Mouse (Mus musculus): ENCODE measurements at regions not wholly inside any gene's neighbourhood (a gene's known extent, or its start where the extent isn't known, plus 50 kb on each side); places are given as distances from the start of the nearest gene placed in this dataset.
A peak's percentile ranks its signal among the peaks of the same experiment; 100 is the strongest.

- H3K9ac ChIP-seq: no peak overlapping the region
- H3K9me3 ChIP-seq: no peaks in the 10 kb centered on the region
- no peaks in the 10 kb centered on the region for H3K36me3 ChIP-seq
- no peak overlapping the region for H3K4me3 ChIP-seq (replicated peaks)
- H3K4me1 ChIP-seq (replicated peaks): no peaks in the 10 kb centered on the region
- no peak overlapping the region for H3K4me2 ChIP-seq (replicated peaks)
- WGBS: 58% methylated on average over 1 of the region's 1 CpGs
- ATAC-seq: no peak
- no peaks in the 10 kb centered on the region for H3K27me3 ChIP-seq (replicated peaks)
- no peak overlapping the region for H3K27ac ChIP-seq
Measured at GRCm38 (mm10) chr6:36004701-36005100, 383.2 kb upstream of the Chrm2 start.

- Histone ChIP-seq H3K4me1 (replicated peaks) (no peaks in the 10 kb centered on the region), H3K27ac (no peak overlapping the region), H3K4me3 (replicated peaks) (no peak overlapping the region), H3K9me3 (no peaks in the 10 kb centered on the region), H3K27me3 (replicated peaks) (no peaks in the 10 kb centered on the region), H3K9ac (no peak overlapping the region), H3K36me3 (no peaks in the 10 kb centered on the region), H3K4me2 (replicated peaks) (no peak overlapping the region)
- ATAC-seq: no peak
- WGBS: 55% methylated on average over 3 of the region's 3 CpGs
Measured at GRCm38 (mm10) chr6:36002090-36002489, 385.8 kb upstream of the Chrm2 start.

- ATAC-seq: no peak
- 53% methylated on average over 3 of the region's 3 CpGs for WGBS
Measured at GRCm38 (mm10) chr6:35988891-35989290, 399.0 kb upstream of the Chrm2 start.

GRCm38 (mm10) chr6:35940071-35940470 lies 400.4 kb upstream of the Mtpn start:
- Histone ChIP-seq H3K4me3 (replicated peaks) (no peak overlapping the region), H3K27me3 (replicated peaks) (no peaks in the 10 kb centered on the region), H3K9ac (no peak overlapping the region), H3K4me1 (replicated peaks) (no peaks in the 10 kb centered on the region), H3K4me2 (replicated peaks) (no peak overlapping the region), H3K9me3 (no peaks in the 10 kb centered on the region), H3K27ac (no peak overlapping the region), H3K36me3 (no peaks in the 10 kb centered on the region)
- 91% methylated on average over 1 of the region's 1 CpGs for WGBS
- no peak for ATAC-seq

More at GRCm38 (mm10) chr6:35988891-35989290, 399.0 kb upstream of the Chrm2 start:
- H3K27ac ChIP-seq: no peak overlapping the region
- no peak overlapping the region for H3K4me2 ChIP-seq (replicated peaks)
- no peaks in the 10 kb centered on the region for H3K36me3 ChIP-seq
- no peaks in the 10 kb centered on the region for H3K4me1 ChIP-seq (replicated peaks)
- H3K9ac ChIP-seq: no peak overlapping the region
- H3K27me3 ChIP-seq (replicated peaks): no peaks in the 10 kb centered on the region
- H3K4me3 ChIP-seq (replicated peaks): no peak overlapping the region
- H3K9me3 ChIP-seq: no peaks in the 10 kb centered on the region

- Histone ChIP-seq H3K4me3 (replicated peaks) (no peak overlapping the region), H3K4me2 (replicated peaks) (no peak overlapping the region)
- ATAC-seq: no peak
Measured at GRCm38 (mm10) chr6:35924189-35924588, 384.5 kb upstream of the Mtpn start.

GRCm38 (mm10) chr6:35897990-35898389 lies 358.3 kb upstream of the Mtpn start:
- Histone ChIP-seq H3K9me3 (no peaks in the 10 kb centered on the region), H3K9ac (no peak overlapping the region), H3K4me3 (replicated peaks) (no peak overlapping the region), H3K27ac (no peak overlapping the region), H3K4me2 (replicated peaks) (no peak overlapping the region), H3K36me3 (no peaks in the 10 kb centered on the region), H3K27me3 (replicated peaks) (no peaks in the 10 kb centered on the region), H3K4me1 (replicated peaks) (no peaks in the 10 kb centered on the region)
- ATAC-seq: peak; percentile 62
- WGBS: 17% methylated on average over 2 of the region's 2 CpGs

More at GRCm38 (mm10) chr6:35924189-35924588, 384.5 kb upstream of the Mtpn start:
- H3K4me1 ChIP-seq (replicated peaks): no peaks in the 10 kb centered on the region
- no peaks in the 10 kb centered on the region for H3K27me3 ChIP-seq (replicated peaks)
- no peaks in the 10 kb centered on the region for H3K36me3 ChIP-seq
- H3K27ac ChIP-seq: no peak overlapping the region
- no peaks in the 10 kb centered on the region for H3K9me3 ChIP-seq
- H3K9ac ChIP-seq: no peak overlapping the region

- Histone ChIP-seq H3K36me3 (no peaks in the 10 kb centered on the region), H3K27me3 (replicated peaks) (no peaks in the 10 kb centered on the region), H3K4me1 (replicated peaks) (no peaks in the 10 kb centered on the region), H3K9ac (no peak overlapping the region), H3K4me3 (replicated peaks) (no peak overlapping the region), H3K4me2 (replicated peaks) (no peak overlapping the region), H3K9me3 (no peaks in the 10 kb centered on the region), H3K27ac (no peak overlapping the region)
- no peak for ATAC-seq
- 88% methylated on average over 2 of the region's 2 CpGs for WGBS
Measured at GRCm38 (mm10) chr6:35895692-35896091, 356.0 kb upstream of the Mtpn start.

- Histone ChIP-seq H3K27ac (no peak overlapping the region), H3K9me3 (no peaks in the 10 kb centered on the region), H3K4me1 (replicated peaks) (no peaks in the 10 kb centered on the region), H3K9ac (no peak overlapping the region), H3K4me2 (replicated peaks) (no peak overlapping the region), H3K27me3 (replicated peaks) (no peaks in the 10 kb centered on the region), H3K4me3 (replicated peaks) (no peak overlapping the region), H3K36me3 (no peaks in the 10 kb centered on the region)
- 63% methylated on average over 6 of the region's 6 CpGs for WGBS
- ATAC-seq: no peak
Measured at GRCm38 (mm10) chr6:35874671-35875070, 335.0 kb upstream of the Mtpn start.

GRCm38 (mm10) chr6:35871388-35871787 lies 331.7 kb upstream of the Mtpn start:
- no peaks in the 10 kb centered on the region for H3K9me3 ChIP-seq
- ATAC-seq: peak; percentile 71
- WGBS: 67% methylated on average over 7 of the region's 7 CpGs
- H3K27ac ChIP-seq: no peak overlapping the region
- no peak overlapping the region for H3K4me3 ChIP-seq (replicated peaks)
- no peak overlapping the region for H3K4me2 ChIP-seq (replicated peaks)
- H3K9ac ChIP-seq: no peak overlapping the region
- no peaks in the 10 kb centered on the region for H3K36me3 ChIP-seq
- H3K4me1 ChIP-seq (replicated peaks): no peaks in the 10 kb centered on the region
- no peaks in the 10 kb centered on the region for H3K27me3 ChIP-seq (replicated peaks)

GRCm38 (mm10) chr6:35864218-35864617 lies 324.5 kb upstream of the Mtpn start:
- Histone ChIP-seq H3K27ac (no peak overlapping the region), H3K4me1 (replicated peaks) (no peaks in the 10 kb centered on the region), H3K9ac (no peak overlapping the region), H3K27me3 (replicated peaks) (no peaks in the 10 kb centered on the region), H3K4me2 (replicated peaks) (no peak overlapping the region), H3K9me3 (no peaks in the 10 kb centered on the region), H3K4me3 (replicated peaks) (no peak overlapping the region), H3K36me3 (no peaks in the 10 kb centered on the region)
- WGBS: 75% methylated on average over 6 of the region's 6 CpGs
- 0 out of 2 replicates have a peak, but pooled peaks have one; percentile 39 for ATAC-seq

GRCm38 (mm10) chr6:35853993-35854392 lies 314.3 kb upstream of the Mtpn start:
- Histone ChIP-seq H3K36me3 (no peaks in the 10 kb centered on the region), H3K4me3 (replicated peaks) (no peak overlapping the region), H3K27me3 (replicated peaks) (no peaks in the 10 kb centered on the region), H3K9me3 (no peaks in the 10 kb centered on the region), H3K4me1 (replicated peaks) (no peaks in the 10 kb centered on the region), H3K27ac (no peak overlapping the region), H3K9ac (no peak overlapping the region), H3K4me2 (replicated peaks) (no peak overlapping the region)
- WGBS: 90% methylated on average over 5 of the region's 5 CpGs
- no peak for ATAC-seq

- Histone ChIP-seq H3K9ac (no peak overlapping the region), H3K4me1 (replicated peaks) (no peaks in the 10 kb centered on the region), H3K36me3 (no peaks in the 10 kb centered on the region), H3K27ac (no peak overlapping the region), H3K9me3 (no peaks in the 10 kb centered on the region), H3K4me3 (replicated peaks) (no peak overlapping the region), H3K27me3 (replicated peaks) (no peaks in the 10 kb centered on the region), H3K4me2 (replicated peaks) (no peak overlapping the region)
- WGBS: 80% methylated on average over 16 of the region's 16 CpGs
- ATAC-seq: no peak
Measured at GRCm38 (mm10) chr6:35816657-35817056, 277.0 kb upstream of the Mtpn start.

GRCm38 (mm10) chr6:35814476-35814875 lies 274.8 kb upstream of the Mtpn start:
- Histone ChIP-seq H3K4me3 (replicated peaks) (no peak overlapping the region), H3K27ac (no peak overlapping the region), H3K27me3 (replicated peaks) (no peaks in the 10 kb centered on the region), H3K36me3 (no peaks in the 10 kb centered on the region), H3K9me3 (no peaks in the 10 kb centered on the region), H3K4me1 (replicated peaks) (no peaks in the 10 kb centered on the region), H3K9ac (no peak overlapping the region), H3K4me2 (replicated peaks) (no peak overlapping the region)
- no peak for ATAC-seq
- 82% methylated on average over 5 of the region's 5 CpGs for WGBS
